Mouse (Mus musculus): ENCODE results near the gene Tbc1d10a. TPM values are rescaled to one million over a fixed set of nuclear protein-coding genes. Genes with fewer than 3 reads are reported as not detected.

Tbc1d10a gene
- polyA plus RNA-seq, 1 experiment = 15.8 TPM

- Histone ChIP-seq H3K4me3 (replicated peaks) (no peak overlapping the region), H3K27me3 (replicated peaks) (peaks cover 12% of the 10 kb centered on the region), H3K4me1 (peaks cover 10% of the 10 kb centered on the region), H3K9me3 (no peaks in the 10 kb centered on the region), H3K36me3 (replicated peaks; ENCODE audit: low read length) (peaks cover 84% of the 10 kb centered on the region)
- TF ChIP-seq FLI1 (IDR thresholded peaks at IDR 0.05; ENCODE audit: low read length) (no peak), GATA1 (IDR thresholded peaks at IDR 0.05; ENCODE audit: borderline replicate concordance, low read length) (no peak)
These were observed 23.0 kb downstream of the Tbc1d10a start for GRCm38 (mm10) chr11:4209556-4209955.

- no peak for TF ChIP-seq GATA1 (IDR thresholded peaks at IDR 0.05; ENCODE audit: borderline replicate concordance, low read length)
- no peak for TF ChIP-seq FLI1 (IDR thresholded peaks at IDR 0.05; ENCODE audit: low read length)
- peaks cover 11% of the 10 kb centered on the region for H3K27me3 ChIP-seq (replicated peaks)
- no peaks in the 10 kb centered on the region for H3K9me3 ChIP-seq
- H3K4me1 ChIP-seq = peaks cover 10% of the 10 kb centered on the region
- H3K36me3 ChIP-seq (replicated peaks; ENCODE audit: low read length) = peaks cover 90% of the 10 kb centered on the region
- no peak overlapping the region for H3K4me3 ChIP-seq (replicated peaks)
These were observed 24.2 kb downstream of the Tbc1d10a start for GRCm38 (mm10) chr11:4210786-4211185.

GRCm38 (mm10) chr11:4213107-4213506 is 26.5 kb downstream of the Tbc1d10a start:
- H3K36me3 ChIP-seq (replicated peaks; ENCODE audit: low read length) = peaks cover 71% of the 10 kb centered on the region
- TF ChIP-seq FLI1 (IDR thresholded peaks at IDR 0.05; ENCODE audit: low read length) (no peak), GATA1 (IDR thresholded peaks at IDR 0.05; ENCODE audit: borderline replicate concordance, low read length) (no peak)
- H3K27me3 ChIP-seq (replicated peaks) = peaks cover 16% of the 10 kb centered on the region
- no peak overlapping the region for H3K4me3 ChIP-seq (replicated peaks)
- peaks cover 6% of the 10 kb centered on the region for H3K4me1 ChIP-seq
- H3K9me3 ChIP-seq = peaks cover 5% of the 10 kb centered on the region; the same call in 1 of the 2 replicates

- Histone ChIP-seq H3K9me3 (peaks cover 5% of the 10 kb centered on the region; the same call in 1 of the 2 replicates), H3K36me3 (replicated peaks; ENCODE audit: low read length) (peaks cover 59% of the 10 kb centered on the region), H3K4me1 (peaks cover 19% of the 10 kb centered on the region), H3K4me3 (replicated peaks) (no peak overlapping the region), H3K27me3 (replicated peaks) (peaks cover 29% of the 10 kb centered on the region)
- TF ChIP-seq GATA1 (IDR thresholded peaks at IDR 0.05; ENCODE audit: borderline replicate concordance, low read length) = no peak
- no peak for TF ChIP-seq FLI1 (IDR thresholded peaks at IDR 0.05; ENCODE audit: low read length)
These were observed 28.0 kb downstream of the Tbc1d10a start for GRCm38 (mm10) chr11:4214572-4214971.

DNA sequence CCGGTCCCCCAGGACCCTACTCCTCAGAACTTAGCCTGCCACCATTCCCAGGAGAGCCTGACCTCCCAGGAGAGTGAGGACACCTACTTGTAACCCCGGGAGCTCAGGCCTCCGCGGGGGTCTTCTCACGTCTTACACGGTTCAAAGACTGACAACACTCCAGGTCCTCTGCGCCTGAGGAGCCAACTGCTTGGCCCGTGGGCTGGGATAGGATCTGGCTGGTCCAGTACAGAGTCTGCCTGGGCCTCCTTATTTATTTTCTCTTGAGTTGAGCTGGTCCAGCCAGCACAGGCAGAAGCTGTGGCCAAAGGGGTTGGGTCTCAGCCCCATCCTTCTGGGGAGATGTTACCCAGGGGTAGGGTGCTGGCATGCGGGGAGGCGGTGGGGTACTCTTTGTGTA is 28.5 kb downstream of the Tbc1d10a start:
- Histone ChIP-seq H3K36me3 (replicated peaks; ENCODE audit: low read length) (peaks cover 54% of the 10 kb centered on the region), H3K27me3 (replicated peaks) (peaks cover 32% of the 10 kb centered on the region), H3K4me1 (peaks cover 22% of the 10 kb centered on the region), H3K9me3 (peaks cover 5% of the 10 kb centered on the region; the same call in 1 of the 2 replicates), H3K4me3 (replicated peaks) (no peak overlapping the region)
- TF ChIP-seq GATA1 (IDR thresholded peaks at IDR 0.05; ENCODE audit: borderline replicate concordance, low read length) (no peak), FLI1 (IDR thresholded peaks at IDR 0.05; ENCODE audit: low read length) (no peak)

DNA sequence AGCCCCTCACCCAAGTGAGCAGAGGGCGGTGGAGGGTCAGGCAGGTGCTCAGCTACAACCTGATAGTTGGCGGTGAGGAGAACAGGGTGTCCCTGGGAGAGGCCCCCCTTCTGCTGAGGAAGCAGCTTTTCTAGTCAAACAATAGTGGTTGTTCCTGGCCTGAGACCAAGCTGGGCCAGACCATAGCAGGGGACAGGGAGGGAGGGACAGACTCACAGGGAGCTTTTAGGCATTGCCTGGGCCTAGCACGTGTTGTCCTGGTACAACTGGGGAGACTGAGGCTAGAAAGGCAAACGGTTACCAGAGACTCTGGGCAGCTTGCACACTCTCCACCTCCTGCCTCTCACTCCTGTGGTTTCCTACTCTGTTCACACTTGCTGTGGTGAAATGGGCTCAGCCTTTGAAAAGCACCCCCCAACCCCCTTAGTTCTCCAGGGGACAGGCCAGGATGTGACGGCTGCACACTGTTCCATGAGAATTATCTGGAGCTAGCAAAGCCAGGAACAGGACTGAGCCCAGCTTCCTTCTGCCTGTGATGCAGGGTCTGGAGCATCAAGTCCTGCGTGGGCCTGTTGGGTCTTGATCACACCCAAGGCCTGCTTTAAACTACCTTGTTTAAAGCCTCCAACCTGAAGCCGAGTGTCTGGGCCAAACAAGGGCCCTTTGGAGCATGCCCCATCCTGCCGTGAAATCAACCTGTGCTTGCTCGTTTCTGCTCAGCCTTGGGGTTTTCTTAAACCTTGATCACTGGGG is 29.8 kb downstream of the Tbc1d10a start:
- Histone ChIP-seq H3K4me3 (replicated peaks) (no peak overlapping the region), H3K36me3 (replicated peaks; ENCODE audit: low read length) (peaks cover 44% of the 10 kb centered on the region), H3K27me3 (replicated peaks) (peaks cover 43% of the 10 kb centered on the region), H3K9me3 (peaks cover 5% of the 10 kb centered on the region; the same call in 1 of the 2 replicates), H3K4me1 (peaks cover 30% of the 10 kb centered on the region)
- TF ChIP-seq GATA1 (IDR thresholded peaks at IDR 0.05; ENCODE audit: borderline replicate concordance, low read length) (no peak), FLI1 (IDR thresholded peaks at IDR 0.05; ENCODE audit: low read length) (no peak)

- Histone ChIP-seq H3K4me1 (peaks cover 30% of the 10 kb centered on the region), H3K9me3 (peaks cover 5% of the 10 kb centered on the region; the same call in 1 of the 2 replicates), H3K27me3 (replicated peaks) (peaks cover 48% of the 10 kb centered on the region), H3K36me3 (replicated peaks; ENCODE audit: low read length) (peaks cover 29% of the 10 kb centered on the region), H3K4me3 (replicated peaks) (peak within 1 kb of the TSS; percentile 92)
- no peak for TF ChIP-seq FLI1 (IDR thresholded peaks at IDR 0.05; ENCODE audit: low read length)
- no peak for TF ChIP-seq GATA1 (IDR thresholded peaks at IDR 0.05; ENCODE audit: borderline replicate concordance, low read length)
These were observed 31.5 kb downstream of the Tbc1d10a start, which contains the start of gene Castor1 for GRCm38 (mm10) chr11:4217914-4218629. Castor1 (plus strand) TSS chr11:4218225.

- Histone ChIP-seq H3K4me3 (replicated peaks) (peak overlapping the region; percentile 92), H3K9me3 (peaks cover 5% of the 10 kb centered on the region; the same call in 1 of the 2 replicates), H3K4me1 (peaks cover 34% of the 10 kb centered on the region), H3K27me3 (replicated peaks) (peaks cover 54% of the 10 kb centered on the region), H3K36me3 (replicated peaks; ENCODE audit: low read length) (peaks cover 23% of the 10 kb centered on the region)
- TF ChIP-seq FLI1 (IDR thresholded peaks at IDR 0.05; ENCODE audit: low read length) (no peak), GATA1 (IDR thresholded peaks at IDR 0.05; ENCODE audit: borderline replicate concordance, low read length) (no peak)
These were observed 32.0 kb downstream of the Tbc1d10a start for GRCm38 (mm10) chr11:4218637-4219036.

DNA sequence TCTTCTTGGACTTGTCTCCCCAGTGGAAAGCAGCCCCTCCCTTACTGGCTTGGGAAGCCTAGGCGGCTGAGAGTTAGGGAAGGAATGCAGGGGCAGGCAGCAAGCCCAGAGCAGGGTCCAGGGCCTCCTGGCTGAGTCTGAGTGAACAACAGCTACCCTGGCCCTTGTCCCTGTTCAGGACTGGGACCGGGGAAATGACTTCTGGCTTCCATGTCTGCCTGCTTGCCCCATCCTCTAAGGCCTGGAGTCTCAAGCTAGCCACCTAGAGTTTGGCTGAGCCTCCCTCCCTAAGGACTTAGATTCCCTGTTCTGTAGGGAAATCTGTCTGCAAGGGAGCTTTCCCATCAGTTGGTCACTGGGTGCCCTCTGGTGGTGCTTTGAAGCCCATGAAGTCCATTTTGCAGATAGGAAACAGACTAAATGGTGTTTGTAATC is 32.7 kb downstream of the Tbc1d10a start:
- Histone ChIP-seq H3K36me3 (replicated peaks; ENCODE audit: low read length) (peaks cover 16% of the 10 kb centered on the region), H3K9me3 (peaks cover 5% of the 10 kb centered on the region; the same call in 1 of the 2 replicates), H3K4me3 (replicated peaks) (peak overlapping the region; percentile 38), H3K27me3 (replicated peaks) (peaks cover 58% of the 10 kb centered on the region), H3K4me1 (peaks cover 38% of the 10 kb centered on the region)
- TF ChIP-seq GATA1 (IDR thresholded peaks at IDR 0.05; ENCODE audit: borderline replicate concordance, low read length) (no peak), FLI1 (IDR thresholded peaks at IDR 0.05; ENCODE audit: low read length) (no peak)

Data from megakaryocyte, embryonic 14.5 days (primary cell).